Mouse (Mus musculus) B cell, adult 67 days (primary cell): Measurements from ENCODE around the gene Vmn1r26. TPM values are rescaled to one million over a fixed set of nuclear protein-coding genes. Genes with fewer than 3 reads are reported as not detected.

ENCODE experiments used
- total RNA-seq, 2 experiments: library from RNA; stranded (reverse); gene quantifications; 4 replicates each; pipeline ENCODE4 v1.2.4; 2023

Gene Vmn1r26
- not detected for total RNA-seq

DNA sequence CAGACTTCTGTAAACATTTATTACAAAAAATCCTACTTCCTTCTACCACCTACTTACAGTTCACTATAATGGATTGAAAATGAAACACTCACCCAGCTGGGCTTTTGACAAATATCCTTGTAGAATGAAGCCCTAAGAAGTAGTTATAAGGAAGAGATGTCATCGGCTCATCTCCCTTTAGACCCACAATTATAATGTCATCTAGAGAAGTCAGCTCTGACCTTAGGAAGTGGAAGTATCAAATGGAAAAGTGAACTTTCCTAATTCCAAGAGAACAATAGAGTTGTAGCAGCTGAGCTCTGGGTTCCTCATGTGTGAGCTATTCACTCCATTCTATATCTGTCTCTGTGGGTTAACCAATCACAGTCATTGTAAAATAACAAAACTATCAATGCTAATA lies at the start of gene Vmn1r26:
Gene Vmn1r26, minus strand, starts transcription at position 101 of the 400 bp plus-strand sequence.

GRCm38 (mm10) chr6:57980710-57981109 lies 34.2 kb downstream of the Vmn1r26 start, which contains the start of gene Vmn1r25:
Gene Vmn1r25 (minus strand): TSS chr6:57980810.

DNA sequence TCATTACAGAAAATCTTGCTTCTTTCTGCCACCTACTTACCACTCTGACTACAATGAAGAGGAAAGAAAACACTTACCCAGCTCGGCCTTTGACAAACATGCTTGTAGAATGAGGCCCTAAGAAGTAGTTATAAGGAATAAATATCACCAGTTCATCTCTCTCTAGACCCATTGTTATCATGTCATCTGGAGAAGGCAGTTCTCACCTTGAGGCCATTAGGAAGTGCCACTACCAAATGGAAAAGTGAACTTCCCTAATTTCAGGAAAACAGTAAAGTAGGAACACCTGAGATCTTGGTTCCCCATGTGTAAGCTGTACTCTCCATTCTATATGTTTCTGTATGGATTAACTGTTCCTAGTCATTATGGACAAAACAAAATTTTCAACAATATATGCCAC lies 53.6 kb downstream of the Vmn1r26 start, which contains the start of gene Vmn1r24:
Gene Vmn1r24, minus strand, starts transcription at position 101 of the 400 bp plus-strand sequence.

Other genes with a start within 250 kb of the Vmn1r26 start
- 10 to 100 TPM; 15.2 to 19.6 TPM for gene Vopp1, start 190.0 kb downstream of the Vmn1r26 start, total RNA-seq
- gene Vmn1r21, start 164.8 kb downstream of the Vmn1r26 start, total RNA-seq = not detected
- gene Vmn1r22, start 107.1 kb downstream of the Vmn1r26 start, total RNA-seq = not detected
- gene Vmn1r23, start 88.3 kb downstream of the Vmn1r26 start, total RNA-seq = not detected
- not detected for gene Vmn1r24, start 53.7 kb downstream of the Vmn1r26 start, total RNA-seq
- not detected for gene Vmn1r25, start 34.3 kb downstream of the Vmn1r26 start, total RNA-seq
- not detected for gene Vmn1r27, start 203.7 kb upstream of the Vmn1r26 start, total RNA-seq
- not detected for gene Vmn1r28, start 246.9 kb upstream of the Vmn1r26 start, total RNA-seq